Mouse (Mus musculus): ENCODE data around the gene Rrnad1.

The Rrnad1 gene

DNA sequence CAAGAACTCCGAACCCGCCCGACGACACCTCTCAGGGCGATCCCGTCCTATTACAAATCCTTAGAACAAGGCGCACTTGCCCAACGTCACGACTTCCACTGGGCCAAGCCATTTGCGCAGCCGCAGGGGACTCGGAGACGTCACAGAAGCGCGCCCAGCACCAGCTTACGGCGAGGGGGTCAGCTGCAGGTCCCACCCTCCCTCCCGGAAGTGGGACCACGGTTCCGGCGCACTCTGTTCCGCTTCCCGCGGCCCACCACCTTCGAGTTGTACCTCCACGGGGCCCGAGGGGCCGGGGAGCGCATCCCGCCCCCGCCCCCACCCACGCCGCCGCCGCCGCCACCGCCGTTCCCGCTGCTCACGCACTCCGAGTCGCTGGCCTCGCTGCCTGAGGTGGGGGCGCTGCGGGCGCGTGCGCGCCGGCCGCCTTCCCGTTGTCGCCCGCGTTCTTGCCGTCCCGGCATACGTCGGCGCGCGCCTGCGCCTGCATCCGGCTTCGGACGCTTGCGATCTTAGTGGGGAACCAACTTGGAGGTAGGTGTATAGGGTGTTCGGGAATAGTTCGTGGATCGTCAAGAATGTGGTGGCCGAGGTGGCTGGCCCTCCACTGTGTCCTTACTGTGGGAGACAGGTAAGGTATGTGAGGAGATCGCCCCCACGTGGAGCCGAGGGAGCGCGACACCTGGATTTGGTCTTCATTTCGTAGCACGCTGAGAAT lies at the start of gene Rrnad1, which contains the start of gene Isg20l2:
Gene Rrnad1 (minus strand): TSS at position 640 of the 718 bp plus-strand sequence.
Gene Isg20l2 (plus strand): TSS at position 237 of the 718 bp plus-strand sequence.
- DNase-seq (ENCODE audit: low spot score): peak; percentile 98

DNA sequence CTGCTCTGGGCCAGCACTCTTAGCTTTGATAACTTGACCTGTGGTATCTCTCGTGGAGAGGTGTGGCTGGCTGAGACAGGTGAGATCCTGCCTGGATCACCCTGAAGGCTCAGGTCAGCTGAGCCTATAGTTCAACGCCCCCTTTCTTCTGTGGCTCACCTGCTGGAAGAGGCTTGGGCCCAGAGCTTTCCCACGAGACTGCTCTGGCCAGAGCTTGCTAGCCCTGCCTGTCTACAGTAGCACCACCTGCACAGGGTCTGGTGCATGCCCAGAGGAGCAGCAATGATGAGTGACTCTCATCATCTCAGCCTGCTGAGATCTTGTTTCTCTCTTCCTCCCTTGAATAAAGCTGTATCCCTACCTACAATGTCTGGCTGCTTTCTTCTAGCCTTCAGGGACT lies 49.6 kb upstream of the Rrnad1 start:
- no peak for DNase-seq (ENCODE audit: low spot score)

DNA sequence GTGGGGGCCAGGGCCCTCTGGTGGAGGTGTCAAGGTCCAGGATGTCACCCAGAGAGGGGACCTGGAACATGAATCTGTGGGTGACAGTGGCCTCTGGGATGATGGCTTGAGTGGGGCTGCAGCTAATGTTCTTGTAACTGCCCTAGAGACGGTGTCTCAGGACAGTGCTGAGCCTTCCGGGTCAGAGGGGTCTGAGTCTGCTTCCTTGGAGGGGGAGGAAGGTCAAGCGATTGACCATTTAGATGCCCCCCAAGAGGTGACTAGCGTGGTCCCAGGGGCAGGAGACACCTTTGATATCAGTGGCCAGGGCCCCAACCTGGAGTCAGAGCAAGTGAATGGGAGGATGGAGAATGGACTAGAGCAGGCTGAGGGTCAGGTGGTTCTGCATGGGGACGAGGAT lies 49.0 kb upstream of the Rrnad1 start:
- no peak for DNase-seq (ENCODE audit: low spot score)

DNA sequence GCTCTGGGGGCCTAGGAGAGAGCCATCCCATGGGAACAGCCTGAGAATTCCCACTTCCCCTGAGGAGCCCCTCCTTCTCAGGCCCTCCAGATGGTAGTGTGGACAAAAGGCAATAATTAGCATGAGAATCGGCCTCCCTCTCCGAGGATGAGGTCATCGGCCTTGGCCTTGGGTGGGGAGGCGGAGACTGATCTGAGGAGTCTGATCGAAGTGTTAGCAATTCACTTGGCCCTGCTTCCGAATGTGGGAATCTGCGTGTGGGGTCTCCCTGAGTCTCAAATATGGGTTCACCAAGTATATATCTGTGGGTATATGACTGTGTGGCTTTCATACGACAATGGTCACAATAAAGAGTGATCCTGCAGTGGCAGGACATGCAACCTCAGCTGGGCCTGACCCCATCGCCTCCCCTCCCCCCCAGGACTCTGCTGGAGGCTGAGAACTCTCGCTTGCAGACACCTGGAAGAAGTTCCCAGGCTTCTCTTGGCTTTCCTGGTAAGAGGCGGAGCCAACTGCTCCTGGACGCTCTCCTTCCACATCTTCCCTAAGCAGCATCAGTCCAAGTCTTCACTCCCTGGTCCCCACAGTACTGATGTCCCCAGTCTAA lies 44.0 kb upstream of the Rrnad1 start:
- peak; percentile 71 for DNase-seq (ENCODE audit: low spot score)

DNA sequence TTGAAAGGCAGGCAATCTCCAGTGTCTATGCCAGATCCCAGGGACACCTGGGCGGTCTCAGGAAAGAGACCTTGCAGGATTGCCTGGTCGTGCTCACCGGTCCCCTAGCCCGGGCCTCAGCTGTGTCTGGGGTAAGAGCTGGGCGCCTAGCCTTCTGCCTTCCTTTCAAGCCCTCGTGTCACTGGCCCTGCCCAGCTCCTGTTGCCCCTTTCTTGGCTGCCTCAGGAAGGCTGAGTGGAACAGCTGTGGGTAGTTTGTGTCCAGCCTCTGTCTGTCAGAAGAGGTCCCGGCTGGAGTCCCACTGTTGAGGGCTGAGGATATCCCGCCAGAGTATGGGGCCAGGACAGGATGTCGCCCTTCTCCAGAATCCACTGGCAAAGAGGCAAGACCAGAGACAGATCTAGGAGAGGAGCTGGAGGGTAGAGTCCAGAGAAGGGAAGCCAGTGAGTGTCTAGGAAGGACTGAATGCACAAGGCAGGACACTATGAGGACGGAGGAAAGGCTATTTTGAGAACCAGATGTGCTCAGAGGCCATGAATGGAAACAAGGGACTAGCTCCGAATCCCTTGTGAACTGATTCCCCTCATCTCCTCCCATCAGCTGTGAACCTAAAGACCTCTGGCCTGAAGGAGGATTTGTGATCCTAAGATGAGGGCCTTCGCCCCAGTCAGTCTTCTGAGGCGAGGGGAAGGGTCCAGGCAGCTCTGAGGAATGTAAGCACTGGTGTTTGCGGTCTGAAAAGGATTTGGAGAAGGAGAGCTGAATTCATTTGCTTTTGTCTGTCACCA lies 43.3 kb upstream of the Rrnad1 start:
- no peak for DNase-seq (ENCODE audit: low spot score)

DNA sequence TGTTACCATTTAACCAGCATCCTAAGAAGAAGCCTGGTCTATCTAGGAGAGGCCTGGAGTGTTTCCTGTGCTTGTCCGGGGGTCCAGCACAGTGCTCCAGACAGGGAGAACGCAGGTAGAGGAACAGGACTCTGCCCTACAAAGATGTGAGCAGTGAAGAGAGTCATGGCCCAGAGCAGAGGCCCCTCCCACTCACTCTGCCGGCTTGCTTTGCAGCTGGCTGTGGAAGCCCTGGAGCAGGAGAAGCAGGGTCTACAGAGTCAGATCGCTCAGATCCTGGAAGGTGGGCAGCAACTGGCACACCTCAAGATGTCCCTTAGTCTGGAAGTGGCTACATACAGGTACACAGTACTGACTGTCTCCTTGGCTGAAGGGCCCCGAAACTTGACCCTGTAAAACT lies 42.3 kb upstream of the Rrnad1 start:
- DNase-seq (ENCODE audit: low spot score): no peak

DNA sequence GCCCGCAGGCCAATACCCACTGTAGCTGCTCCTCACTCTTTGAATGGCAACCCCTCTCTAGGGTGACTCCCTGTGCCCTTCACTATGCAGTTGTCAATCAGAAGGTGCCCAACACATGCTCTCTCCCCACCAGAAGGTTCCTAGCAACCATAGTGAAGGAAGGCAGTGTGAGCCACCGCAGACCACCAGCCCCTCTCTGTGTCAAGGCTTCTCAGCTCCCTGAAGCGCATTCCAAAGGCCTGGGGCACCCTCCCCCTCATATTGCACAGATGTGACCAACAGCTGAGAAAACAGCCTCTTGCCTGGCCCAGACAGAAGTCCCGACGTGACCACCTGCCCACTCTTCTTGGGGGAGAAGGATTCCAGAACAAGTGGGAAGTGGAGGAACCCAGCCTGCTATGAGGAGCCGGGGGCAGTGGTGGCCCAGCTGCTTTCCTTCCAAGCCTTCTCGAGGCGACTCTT lies 41.7 kb upstream of the Rrnad1 start:
- no peak for DNase-seq (ENCODE audit: low spot score)

DNA sequence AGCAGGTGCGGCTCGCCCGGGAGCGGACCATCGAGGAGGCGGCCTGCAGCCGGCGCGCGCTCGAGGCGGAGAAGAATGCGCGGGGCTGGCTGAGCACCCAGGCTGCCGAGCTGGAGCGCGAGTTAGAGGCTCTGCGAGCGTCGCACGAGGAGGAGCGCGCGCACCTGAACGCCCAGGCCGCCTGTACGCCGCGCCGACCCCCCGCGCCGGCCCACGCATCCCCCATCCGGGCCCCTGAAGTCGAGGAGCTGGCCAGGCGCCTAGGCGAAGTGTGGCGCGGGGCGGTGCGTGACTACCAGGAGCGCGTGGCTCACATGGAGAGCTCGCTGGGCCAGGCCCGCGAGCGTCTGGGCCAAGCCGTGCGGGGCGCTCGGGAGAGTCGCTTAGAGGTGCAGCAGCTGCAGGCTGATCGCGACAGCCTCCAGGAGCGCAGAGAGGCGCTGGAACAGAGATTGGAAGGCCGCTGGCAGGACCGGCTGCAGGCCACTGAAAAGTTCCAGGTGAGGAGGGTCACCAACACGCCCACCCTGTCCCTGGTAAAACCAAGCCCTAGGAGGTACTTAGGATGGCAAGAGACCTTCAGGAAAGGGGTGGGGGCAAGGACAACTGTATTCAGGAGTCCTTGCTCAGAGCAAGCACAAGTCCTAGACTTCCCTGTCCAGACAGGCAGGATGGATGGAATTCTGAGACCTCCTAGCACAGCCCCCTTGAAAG lies 41.1 kb upstream of the Rrnad1 start:
- no peak for DNase-seq (ENCODE audit: low spot score)

DNA sequence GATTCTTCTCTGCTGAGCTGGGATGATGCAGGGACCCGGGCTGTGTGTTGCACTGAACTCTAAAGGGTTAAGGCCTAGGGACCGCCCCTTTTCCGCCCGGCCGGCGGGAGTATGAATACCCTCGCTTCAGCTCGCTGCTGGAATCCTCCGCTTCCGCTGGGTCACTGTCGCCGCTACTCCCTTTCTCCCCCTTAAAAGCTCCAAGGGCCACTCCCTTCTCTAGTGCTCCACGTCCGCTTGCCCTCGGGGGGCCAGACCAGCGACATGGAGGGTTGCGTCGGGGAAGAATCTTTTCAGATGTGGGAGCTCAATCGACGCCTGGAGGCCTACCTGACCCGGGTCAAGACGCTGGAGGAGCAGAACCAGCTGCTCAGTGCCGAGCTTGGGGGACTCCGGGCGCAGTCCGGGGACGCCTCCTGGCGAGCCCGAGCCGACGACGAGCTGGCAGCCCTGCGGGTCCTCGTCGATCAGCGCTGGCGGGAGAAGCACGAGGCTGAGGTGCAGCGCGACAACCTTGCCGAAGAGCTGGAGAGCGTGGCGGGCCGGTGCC lies 40.5 kb upstream of the Rrnad1 start, which contains the start of gene Nes:
Gene Nes (plus strand): TSS at position 140 of the 550 bp plus-strand sequence.
- DNase-seq (ENCODE audit: low spot score): peak; percentile 73

DNA sequence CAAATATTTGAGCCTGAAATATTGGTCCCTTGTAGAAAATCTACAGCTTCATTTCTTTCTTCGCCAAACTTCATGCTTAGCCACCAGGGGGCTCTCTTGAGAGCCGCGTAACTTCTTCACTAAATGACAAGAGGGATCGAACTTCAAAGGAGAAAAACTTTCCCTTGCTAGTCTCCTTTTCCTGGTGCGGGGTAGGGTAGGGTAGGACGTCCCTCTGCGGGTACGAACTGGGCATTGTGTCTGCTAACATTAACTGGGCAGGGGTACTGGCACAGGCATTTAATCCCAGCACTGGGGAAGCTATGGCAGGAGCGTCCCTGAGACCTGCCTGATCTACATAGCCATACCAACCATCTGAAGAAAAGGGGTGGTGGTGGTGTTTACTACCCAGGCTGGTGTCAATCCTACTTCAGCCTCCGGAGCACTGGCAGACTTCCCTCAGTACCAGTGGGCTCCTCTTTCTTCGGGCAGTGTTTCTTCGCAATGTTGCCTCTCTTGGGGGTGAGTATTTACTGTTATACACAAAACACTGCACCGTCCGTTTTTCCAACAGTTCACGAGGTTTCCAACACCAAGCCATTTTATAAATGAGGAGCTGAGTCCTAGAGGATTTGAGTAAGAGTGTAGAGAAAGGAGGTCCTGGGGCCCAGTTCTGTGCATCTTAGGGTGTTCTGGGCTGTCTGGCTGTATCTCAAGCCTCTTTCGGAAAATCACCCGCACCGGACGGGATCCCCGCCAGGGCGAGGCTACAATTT lies 39.8 kb upstream of the Rrnad1 start:
- DNase-seq (ENCODE audit: low spot score): peak; percentile 78

DNA sequence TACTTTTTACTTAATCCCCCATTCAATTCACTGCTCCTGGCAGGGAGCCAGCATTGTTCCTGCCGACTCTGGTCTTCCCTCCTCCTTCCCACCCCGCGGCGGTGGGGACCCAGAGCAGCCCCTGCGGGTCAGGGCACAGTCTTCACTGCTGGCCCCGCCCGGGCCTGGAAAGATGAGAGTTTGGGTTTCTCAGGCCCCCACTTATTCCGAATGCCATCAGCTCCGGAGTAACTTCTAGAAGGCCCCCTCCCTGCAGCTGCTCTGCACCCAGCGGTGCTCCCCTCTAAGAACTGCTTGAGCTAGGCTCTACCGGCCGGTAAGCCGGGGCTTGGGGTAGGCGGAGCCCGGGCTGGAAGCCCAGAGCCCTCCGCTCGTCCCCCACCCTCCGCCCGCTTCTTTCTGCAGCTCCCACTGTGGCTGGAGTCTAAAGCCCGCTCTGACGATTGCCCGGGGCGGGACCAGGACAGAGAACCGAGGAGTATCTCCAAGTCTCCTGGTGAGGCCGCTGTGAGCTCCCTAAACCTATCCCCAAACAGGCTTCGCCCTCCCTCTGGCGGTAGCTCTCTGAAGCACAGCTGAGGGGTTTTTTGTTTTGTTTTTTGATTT lies 30.2 kb upstream of the Rrnad1 start:
- peak; percentile 97 for DNase-seq (ENCODE audit: low spot score)

DNA sequence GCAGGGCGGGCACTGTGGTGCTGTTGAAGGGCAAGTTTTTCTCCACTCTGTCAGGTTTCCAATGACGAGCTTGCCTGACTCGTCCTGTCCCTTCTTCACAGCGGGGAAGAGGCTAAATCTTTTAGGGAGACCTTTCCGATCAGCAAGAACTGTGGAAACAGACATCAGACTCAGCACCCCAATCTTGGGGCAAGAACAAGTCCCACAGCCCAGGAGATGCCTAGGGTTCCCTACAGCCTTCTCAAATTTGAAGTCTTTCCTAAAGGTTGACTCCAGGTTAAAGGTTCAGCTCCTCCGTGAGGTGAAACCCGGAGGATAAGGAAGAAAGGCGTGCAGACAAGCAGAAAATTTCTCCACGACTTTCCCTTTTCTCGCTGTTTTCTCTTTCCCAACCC lies 29.7 kb upstream of the Rrnad1 start:
- no peak for DNase-seq (ENCODE audit: low spot score)

DNA sequence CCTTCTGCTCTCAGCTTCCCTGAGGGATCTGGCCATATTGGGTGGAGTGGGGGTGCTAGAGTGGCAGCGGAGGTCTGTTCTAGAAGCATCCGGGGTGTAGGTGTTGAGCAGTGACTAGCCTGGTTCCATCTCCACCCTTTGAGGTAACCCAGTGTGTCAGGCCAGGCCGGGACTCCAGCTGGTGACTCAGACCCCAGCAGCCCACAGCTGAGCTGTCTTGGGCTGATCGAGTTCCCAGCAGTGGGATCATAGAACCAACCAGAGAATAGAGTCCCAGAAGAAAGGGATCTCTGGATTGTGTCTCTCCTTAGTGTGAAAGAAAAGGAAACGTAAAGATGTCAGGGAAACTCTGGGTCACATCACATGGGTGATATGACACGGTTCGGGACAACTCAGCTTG lies 28.9 kb upstream of the Rrnad1 start:
- DNase-seq (ENCODE audit: low spot score): no peak

DNA sequence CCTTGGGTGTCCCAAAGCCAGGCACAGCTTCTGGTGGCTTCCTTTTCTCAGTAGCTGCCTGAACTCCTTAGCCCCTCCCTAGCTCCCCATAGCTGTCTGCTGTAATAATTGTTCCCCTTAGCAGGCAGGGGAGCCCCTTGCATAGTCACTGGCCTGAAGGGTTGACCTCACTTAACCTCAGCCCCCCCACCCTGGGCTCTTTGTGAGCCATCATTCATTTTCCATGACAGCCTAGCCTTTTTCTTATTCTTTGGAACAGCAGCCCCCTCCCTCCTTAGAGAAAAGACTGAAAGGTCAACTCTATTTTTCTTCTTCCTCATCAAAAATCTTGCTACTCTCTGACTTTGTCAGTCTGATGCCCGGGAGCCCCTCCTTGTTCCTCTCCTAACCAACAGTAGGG lies 28.4 kb upstream of the Rrnad1 start:
- no peak for DNase-seq (ENCODE audit: low spot score)

DNA sequence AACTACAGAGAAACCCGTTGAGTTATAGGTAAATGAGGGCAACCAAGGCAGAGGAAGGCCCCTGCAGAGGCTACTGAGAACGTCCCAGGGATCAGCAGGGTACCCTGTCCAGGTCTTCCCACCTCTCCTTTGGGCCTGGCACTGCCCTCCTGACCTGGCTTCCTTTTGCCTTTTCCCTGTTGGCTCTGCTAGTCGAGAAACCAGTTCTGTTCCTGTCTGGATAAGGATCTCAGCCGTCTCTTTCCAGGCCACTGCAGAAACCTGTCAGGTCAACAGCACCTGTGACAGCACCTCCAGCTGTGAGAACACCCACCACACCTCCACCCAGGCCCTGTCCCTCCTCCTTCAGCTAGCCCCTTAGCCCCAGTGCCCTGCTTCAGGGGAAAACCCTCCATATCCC lies 28.0 kb upstream of the Rrnad1 start:
- DNase-seq (ENCODE audit: low spot score): no peak

DNA sequence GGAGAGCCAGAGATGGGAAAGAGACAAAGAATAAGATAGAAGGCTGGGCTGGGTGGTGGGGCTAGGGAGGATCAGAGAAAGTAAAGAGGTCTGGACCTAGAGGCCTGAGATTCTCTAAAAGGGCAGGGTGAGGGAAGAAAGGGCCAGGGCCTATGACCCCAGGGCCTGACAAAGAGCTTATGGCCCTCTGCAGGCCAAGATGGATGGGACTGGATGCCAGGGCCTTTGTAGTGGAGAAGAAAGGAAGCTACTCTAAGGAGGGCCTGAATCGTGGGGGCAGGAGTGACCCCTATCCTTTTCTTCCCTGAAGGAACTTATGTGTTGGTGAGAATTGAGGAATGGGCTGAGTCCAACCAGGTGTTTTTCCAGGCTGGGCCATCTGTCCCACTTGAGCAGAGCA lies 27.5 kb upstream of the Rrnad1 start:
- DNase-seq (ENCODE audit: low spot score): no peak

DNA sequence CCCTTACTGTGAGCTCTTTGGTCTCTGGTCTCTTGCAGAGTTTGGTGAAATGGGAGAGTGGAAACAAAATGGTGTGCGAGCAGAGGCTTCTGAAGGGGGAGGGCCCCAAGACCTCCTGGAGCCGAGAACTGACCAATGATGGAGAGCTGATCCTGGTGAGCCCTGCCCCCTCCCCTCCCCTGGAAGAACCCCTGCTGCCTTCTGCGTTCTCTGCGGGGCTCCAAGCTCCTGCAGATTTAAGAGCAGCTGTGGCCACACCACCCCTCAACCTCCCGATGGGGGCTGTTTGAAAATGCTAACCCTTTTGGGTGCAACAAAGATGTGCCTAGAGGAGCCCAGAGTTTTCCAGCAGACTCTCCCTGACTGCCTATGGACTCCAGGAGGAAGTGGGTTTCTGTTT lies 21.9 kb upstream of the Rrnad1 start:
- no peak for DNase-seq (ENCODE audit: low spot score)

DNA sequence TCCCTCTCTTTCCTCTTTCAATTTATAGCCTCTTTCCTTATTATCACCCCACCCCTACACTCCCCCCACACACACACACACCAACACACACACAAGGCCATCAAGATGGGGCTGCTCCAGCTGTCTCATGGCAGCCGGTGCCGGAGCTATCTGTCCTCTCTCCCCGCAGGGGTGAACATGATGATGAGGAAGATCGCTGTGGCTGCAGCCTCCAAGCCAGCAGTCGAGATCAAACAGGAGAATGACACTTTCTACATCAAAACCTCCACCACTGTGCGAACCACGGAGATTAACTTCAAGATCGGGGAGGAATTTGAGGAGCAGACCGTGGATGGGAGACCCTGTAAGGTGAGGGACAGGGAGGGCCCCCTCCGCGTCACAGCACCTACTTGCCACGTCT lies 21.4 kb upstream of the Rrnad1 start:
- DNase-seq (ENCODE audit: low spot score): no peak

DNA sequence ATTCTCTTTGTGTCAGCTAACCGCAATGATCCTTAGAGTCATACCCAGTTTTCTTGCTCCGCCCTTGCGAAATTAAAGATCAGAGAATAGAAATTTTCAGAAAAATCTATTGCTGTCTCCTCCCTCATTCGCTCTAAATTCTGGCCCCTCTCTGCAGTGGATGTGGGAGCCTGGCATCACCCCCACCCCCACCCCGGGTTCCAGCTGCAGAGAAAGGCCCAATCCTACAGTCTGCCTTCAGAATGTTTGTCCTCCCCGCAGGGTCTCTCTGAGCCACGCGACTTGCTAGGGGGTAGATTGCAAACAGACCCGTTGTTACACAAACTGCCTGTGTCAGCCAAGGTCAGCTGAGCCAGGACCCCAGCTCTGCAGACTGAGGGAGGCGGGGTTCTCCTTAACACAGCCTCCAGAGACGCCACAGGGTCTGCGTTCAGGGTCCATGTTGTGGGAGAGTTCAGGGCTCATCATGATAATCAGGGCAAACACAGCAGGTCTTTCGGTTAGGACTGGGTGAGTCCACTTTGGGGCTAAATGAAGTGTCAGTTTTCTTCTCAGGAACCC lies 19.5 kb upstream of the Rrnad1 start:
- DNase-seq (ENCODE audit: low spot score): no peak

DNA sequence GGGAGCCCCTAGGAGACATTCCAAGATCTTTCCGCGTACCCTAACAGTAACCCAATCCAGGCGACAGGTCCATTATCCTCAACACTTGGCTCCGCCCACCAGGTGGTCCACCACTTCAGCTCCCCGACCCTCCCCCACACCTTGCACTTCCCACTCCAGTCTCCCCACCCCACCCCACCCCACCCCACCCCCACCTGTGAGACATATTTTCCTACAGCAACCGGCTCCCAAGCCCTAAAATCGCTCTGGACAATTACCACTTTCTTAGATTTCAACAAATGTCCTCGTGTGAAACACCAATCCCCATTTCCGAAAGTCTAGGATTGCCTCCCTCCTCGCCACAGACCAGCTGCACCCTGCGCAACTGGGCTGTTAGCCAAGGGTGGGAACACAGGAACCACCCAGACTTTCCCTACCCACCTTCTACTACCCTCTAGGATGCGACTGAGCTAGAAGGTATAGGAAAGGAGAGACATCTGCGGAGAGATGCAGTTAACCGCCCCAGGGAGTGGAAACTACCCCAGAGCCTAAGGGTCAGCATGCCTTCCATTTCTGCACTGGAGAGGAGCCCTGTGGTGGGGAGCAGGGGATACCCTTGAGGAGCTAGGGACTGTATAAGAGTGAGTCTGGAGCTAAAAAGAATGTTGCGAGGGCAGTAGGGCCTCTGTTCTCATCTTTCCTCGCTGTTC lies 18.9 kb upstream of the Rrnad1 start:
- DNase-seq (ENCODE audit: low spot score): no peak

Measured in MN1 (cell line).